Mouse (Mus musculus) liver (tissue): ENCODE measurements around the gene Zswim3.
"Not testable (repeated sequence)": the region's sequence is repeated elsewhere in the genome, so short reads cannot be mapped to it uniquely, and the experiment has no call there.

Experiments
- DNase-seq: peaks from one replicate; pipeline ENCODE4 v3.0.0-alpha.2; 2020; ENCODE audit warnings: mixed read lengths

The Zswim3 gene

GRCm38 (mm10) chr2:164783926-164784581 lies 20.8 kb upstream of the Zswim3 start:
- DNase-seq, result no peak

- DNase-seq, result no peak
Observed at GRCm38 (mm10) chr2:164784869-164785420, 20.0 kb upstream of the Zswim3 start.

DNA sequence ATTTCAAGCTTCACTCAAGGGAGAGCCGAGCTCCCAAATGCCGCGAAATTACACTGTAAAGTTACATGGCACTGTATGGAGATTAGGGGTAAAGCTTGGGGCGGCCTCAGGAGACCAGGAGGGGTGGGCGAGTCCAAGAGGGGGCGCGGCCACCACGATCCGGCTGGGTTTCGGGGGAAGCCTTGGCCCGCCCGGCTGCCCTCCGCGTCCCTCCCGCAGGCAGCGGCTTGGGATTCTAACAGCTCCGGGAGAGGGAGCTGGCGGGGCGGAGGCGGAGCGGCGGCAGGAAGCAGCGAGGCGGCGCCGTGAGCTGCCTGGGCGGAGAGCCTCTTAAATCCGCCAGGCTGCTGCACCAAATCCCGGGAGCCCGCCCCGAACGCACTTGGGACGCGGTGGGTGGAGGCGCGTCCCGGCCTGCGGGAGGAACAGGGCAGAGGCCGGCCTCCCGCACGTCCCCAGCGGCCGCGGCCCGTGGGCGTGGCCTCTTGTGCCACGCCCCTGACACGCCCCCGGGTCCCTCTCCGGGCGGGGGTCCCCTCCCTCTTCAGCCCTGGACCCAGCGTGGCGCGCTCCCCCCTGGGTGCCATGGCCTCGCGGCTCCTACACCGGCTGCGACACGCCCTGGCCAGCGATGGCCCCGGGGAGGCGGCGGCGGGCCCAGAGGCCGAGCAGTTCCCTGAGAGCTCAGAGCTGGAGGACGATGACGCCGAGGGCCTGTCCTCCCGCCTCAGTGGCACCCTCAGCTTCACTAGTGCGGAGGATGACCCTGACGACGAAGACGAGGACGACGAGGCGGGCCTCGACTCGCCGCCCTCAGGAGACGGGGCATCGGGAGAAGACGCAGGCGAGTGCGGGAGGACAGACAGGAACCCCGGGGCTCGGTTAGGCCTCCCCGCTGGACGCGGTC lies 19.2 kb upstream of the Zswim3 start, which contains the start of gene Snx21:
Gene Snx21, plus strand, starts transcription at position 343 of the 907 bp plus-strand sequence.
- DNase-seq, result peak; percentile 90

- DNase-seq, result no peak
Observed at GRCm38 (mm10) chr2:164786388-164786885, 18.5 kb upstream of the Zswim3 start.

- no peak for DNase-seq
Observed at GRCm38 (mm10) chr2:164787032-164787431, 17.9 kb upstream of the Zswim3 start.

DNA sequence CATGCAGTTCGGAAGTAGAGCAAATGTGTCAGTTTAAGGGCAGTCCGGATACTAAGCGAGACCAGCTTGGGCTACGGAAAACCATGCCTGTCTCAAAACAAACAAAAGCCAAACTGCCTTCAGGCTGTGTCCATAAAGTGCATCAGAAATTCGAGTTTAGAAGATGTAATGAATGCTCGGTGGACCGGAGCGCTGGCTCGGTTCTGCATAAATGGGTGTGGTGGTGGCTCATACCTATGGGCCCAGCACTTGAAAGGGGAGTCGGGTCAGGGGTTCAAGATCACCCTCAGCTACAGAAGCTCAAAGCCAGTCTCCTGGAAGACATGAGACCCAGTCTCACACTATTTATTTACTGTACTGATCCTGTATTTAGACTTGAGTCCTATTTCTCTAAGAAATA lies 17.1 kb upstream of the Zswim3 start:
- DNase-seq, result no peak

DNA sequence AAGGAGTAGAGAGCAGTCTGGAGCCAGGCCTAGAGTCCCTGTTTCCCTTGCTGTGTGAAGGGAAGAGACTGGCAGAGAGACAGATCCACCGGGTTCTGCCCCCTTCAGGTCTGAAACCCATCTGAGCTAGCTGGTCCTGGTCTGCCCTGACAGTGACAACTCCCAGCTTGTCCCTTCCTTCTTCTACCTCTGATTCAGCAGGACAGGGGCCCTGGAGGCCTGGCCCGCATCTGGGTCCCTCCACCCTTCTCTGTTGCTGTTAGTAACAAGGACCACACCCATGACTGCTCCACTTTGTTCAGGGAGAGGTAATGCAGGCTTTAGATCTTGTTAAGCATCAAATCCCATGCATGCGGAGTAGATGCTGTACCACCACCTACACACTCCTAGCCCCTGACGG lies 16.5 kb upstream of the Zswim3 start:
- peak; percentile 69 for DNase-seq

GRCm38 (mm10) chr2:164790451-164790850 lies 14.4 kb upstream of the Zswim3 start:
- no peak for DNase-seq

DNA sequence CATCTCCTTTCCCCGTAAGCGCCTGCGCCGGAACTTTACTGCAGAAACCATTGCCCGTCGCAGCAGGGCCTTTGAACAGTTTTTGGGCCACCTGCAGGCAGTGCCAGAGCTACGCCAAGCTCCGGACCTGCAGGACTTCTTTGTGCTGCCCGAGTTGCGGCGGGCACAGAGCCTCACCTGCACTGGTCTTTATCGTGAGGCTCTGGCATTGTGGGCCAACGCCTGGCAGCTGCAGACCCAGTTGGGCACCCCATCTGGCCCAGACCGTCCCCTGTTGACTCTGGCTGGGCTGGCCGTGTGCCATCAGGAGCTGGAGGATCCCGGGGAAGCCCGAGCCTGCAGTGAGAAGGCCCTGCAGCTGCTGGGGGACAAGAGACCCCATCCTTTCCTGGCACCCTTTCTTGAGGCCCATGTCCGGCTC lies 13.0 kb upstream of the Zswim3 start:
- no peak for DNase-seq

DNA sequence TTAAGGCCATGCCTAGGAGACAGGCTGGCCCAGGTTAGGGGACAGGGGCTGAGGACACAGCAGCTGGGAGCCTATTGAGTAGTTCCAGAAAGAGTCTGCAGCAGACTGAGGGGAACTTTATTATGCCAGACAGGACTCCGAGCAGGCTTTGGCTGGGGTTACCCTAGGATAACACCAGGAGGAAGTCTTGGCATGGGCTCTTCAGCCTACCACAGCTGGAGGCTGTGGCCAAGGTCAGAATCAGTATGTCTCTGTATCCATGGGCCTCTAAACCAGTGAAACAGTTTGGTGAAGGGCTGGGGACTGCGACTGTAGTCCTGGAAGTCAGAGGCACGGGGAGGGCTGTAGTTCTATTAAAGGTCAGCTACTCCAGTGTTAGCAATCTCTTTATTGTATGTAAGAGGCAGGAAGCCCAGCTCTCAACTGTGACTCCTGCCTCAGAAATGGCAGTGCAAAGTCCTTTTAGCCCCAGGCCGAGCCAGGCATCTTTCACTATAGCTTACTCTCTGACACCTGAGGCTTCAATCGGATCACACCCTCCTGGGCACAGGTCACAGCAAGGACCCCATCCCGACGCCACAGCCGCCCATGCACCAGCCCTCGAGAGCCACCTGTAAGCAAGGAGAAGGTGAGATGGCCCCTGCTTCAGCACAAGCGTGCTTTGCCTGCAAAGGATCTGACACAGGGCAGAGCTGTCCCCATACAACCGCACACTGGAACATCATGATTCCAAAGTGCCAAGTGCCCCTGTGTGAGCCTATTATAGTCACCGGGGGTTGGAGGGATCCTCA lies 12.3 kb upstream of the Zswim3 start:
- DNase-seq, result no peak

GRCm38 (mm10) chr2:164793236-164793635 lies 11.7 kb upstream of the Zswim3 start:
- DNase-seq, result peak; percentile 79

- DNase-seq, result no peak
Observed at GRCm38 (mm10) chr2:164793772-164794171, 11.1 kb upstream of the Zswim3 start.

- DNase-seq, result peak; percentile 86
Observed at GRCm38 (mm10) chr2:164794293-164794692, 10.6 kb upstream of the Zswim3 start.

GRCm38 (mm10) chr2:164795868-164796267 lies 9.0 kb upstream of the Zswim3 start:
- no peak for DNase-seq

DNA sequence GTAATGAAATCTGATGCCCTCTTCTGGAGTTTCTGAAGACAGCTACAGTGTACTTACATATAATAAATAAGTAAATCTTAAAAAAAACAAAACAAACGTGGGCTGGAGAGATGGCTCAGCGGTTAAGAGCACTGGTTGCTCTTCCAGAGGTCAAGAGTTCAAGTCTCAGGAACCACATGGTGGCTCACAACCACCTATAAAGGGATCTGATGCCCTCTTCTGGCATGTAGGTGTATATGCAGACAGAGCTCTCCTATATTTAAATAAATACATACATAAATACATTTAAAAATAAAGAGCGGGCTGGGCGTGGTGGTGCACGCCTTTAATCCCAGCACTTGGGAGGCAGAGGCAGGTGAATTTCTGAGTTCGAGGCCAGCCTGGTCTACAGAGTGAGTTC lies 6.3 kb upstream of the Zswim3 start:
- not testable (repeated sequence) for DNase-seq

DNA sequence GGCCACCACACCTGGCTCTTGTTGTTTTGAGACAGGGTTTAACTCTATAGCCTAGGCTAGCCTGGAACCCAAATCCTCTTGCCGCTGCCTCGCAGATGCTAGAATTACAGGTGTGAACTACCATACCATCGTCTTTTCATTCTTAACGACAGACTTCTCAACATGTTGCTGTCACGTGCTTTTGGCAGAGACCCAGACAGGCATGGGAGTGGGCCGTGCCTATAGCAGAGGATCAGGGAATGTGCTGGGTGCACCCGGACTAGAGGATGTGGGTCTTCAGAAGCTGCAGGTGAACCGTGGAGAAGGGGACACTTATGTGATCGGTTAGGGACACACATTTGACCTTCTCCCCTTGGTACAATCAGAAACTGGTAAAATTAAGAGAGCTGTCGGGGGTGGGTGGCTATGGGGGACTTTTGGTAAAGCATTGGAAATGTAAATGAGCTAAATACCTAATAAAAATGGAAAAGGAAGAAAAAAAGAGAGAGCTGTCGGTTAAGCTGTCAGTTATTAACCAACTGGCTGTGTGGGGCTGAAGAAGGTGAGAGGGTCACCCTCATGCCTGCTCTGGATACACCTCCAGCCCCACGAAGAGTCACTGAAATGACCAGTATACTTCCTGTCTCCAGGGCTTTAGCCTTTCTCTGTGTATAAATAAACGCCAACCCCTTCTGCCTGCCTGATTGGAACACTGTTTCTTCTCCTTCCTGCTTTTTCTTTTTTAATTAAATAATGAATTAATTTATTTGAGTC lies 4.5 kb upstream of the Zswim3 start:
- DNase-seq, result no peak

DNA sequence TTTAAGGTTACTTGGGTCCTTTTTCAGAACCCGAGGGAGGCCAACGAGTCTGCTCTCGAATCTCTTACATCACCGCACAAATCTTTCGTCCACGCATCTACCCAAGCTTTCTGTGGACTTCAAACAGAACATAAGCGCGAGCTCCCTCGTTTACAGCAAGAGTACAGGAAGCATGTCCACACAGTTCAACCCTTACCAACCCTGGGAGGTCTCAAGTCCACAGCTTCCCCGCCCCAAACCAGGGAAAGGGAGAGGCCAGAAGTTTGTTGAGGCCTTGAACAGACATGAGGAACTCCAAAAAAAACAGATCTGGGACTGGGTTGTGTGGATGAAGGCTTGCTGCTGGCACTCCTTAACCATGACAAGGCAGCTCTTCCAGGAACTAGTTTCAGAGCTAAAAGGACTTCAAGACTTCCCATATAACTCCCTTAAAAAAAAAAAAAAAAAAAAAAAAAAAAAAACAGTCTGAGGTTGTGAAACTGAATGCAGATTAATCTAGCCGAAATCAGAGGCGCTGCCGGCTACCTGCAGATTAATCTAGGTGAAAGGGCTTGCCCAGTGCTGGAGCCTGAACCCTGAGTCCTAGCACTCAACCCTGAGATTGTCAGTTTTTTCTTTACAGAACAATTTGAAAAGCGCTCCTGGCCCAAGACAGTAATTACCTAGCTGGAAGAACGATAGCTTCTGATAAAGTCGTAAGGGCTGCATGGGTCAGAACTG lies 1.5 kb upstream of the Zswim3 start:
- DNase-seq, result no peak

DNA sequence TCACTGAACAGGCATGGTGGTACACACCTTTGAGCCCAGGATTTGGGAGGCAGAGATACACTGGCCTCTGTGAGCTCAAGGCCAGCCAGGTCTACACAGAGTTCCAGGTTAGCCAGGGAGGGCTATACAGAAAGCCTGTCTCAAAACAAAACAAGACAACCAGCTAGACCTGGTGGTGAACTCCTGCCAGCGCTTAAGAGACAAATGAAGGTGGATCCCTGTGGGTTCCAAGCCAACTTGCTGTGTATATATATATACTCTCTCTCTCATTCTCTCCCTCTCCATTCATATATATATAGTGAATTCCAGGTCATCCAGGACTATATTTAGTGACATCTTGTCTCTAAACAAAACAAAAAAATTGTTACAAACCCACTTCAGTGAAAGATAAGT lies 981 bp upstream of the Zswim3 start:
- no peak for DNase-seq

DNA sequence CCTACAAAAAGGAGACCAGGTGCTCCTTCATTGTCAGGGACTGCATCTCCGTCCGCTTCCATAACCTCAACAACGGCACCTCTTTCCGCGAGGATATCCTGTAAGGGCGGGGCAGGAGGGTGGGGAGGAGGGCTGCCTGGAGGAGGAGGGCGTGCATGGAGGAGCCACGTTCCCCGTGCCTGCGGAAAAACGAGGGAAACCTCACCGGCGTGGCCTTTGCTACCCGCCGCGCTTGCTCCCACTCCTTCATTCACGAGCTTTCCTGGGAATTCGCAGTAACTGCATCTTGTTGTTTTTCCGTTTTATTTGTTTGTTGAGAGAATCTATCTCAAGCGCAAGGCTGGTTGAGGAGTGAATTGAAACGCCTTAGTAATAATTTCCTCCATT lies 427 bp downstream of the Zswim3 start:
- peak; percentile 80 for DNase-seq

DNA sequence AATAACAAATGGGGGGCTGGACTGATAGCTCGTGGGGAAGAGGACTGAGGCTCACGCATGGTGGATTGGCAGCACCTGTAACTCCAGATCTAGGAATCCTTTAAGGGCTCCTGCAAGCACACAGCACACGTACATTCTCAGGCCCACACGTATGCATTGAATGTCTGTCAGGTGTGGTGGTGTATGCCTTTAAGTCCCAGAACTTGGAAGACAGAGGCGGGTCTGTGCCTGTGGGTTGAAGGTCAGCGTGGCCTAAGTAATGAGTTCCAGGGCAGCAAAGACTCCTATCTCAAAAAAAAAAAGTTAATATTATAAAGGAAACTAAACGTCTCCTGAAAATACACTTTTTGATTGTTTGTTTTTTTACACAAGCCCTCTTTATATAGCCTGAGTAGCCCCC lies 1.7 kb downstream of the Zswim3 start:
- no peak for DNase-seq

GRCm38 (mm10) chr2:164813557-164813956 lies 8.7 kb downstream of the Zswim3 start:
- no peak for DNase-seq
